Mouse (Mus musculus) hindbrain, embryonic 12.5 days (tissue): ENCODE data around the gene Serpina1a. TPM values are rescaled to one million over a fixed set of nuclear protein-coding genes. Genes with fewer than 3 reads are reported as not detected.
"Not testable (repeated sequence)": the region's sequence is repeated elsewhere in the genome, so short reads cannot be mapped to it uniquely, and the experiment has no call there.

Experiments
- ATAC-seq: fragments of 200-750 bp; cut with Nextera tagmentation; 2 replicates; pipeline ENCODE4 v1.8.0; 2017; ENCODE audit warnings: moderate TSS enrichment; ENCODE audit not compliant: low FRiP score
- H3K27ac ChIP-seq: fragments of 300-500 bp; sonication (generic); 2 replicates; pipeline ENCODE4 v1.5.1; 2016; ENCODE audit warnings: mild to moderate bottlenecking
- H3K27me3 ChIP-seq: fragments of 300-500 bp; sonication (generic); 2 replicates; pipeline ENCODE4 v1.6.1; 2016; ENCODE audit warnings: mild to moderate bottlenecking
- H3K36me3 ChIP-seq: fragments of 300-500 bp; sonication (generic); 2 replicates; pipeline ENCODE4 v1.6.1; 2016; ENCODE audit warnings: mild to moderate bottlenecking
- H3K4me1 ChIP-seq: fragments of 300-500 bp; sonication (generic); 2 replicates; pipeline ENCODE4 v1.6.1; 2016
- H3K4me2 ChIP-seq: fragments of 300-500 bp; sonication (generic); replicated peaks from 2 replicates; pipeline ENCODE4 v1.6.1; 2016; ENCODE audit warnings: mild to moderate bottlenecking
- H3K4me3 ChIP-seq: fragments of 300-500 bp; sonication (generic); 2 replicates; pipeline ENCODE4 v1.5.1; 2016; ENCODE audit warnings: mild to moderate bottlenecking
- H3K9ac ChIP-seq: fragments of 300-500 bp; sonication (generic); 2 replicates; pipeline ENCODE4 v1.6.1; 2016; ENCODE audit warnings: mild to moderate bottlenecking, moderate library complexity
- H3K9me3 ChIP-seq: fragments of 300-500 bp; sonication (generic); replicated peaks from 2 replicates; pipeline ENCODE4 v1.6.1; 2016; ENCODE audit warnings: mild to moderate bottlenecking
- WGBS: fragments of 180-500 bp; shearing (Covaris S2); methylation state at CpG from one replicate; pipeline ENCODE4 v1.1.7; 2016; 5-methylcytosine and 5-hydroxymethylcytosine counted together
- polyA plus RNA-seq: library from polyadenylated mRNA; unstranded; fragments of >200 nt; fragmentation: Nextera tagmentation; extraction: Ambion mirVana; gene quantifications from 2 replicates; pipeline ENCODE4 v1.2.1, GENCODE M21; 2016

Gene Serpina1a
- not detected in 2 replicates for polyA plus RNA-seq

GRCm38 (mm10) chr12:103863101-103863974 is at the start of gene Serpina1a:
Gene Serpina1a (minus strand): TSS chr12:103863562.
- ATAC-seq, H3K9ac ChIP-seq, H3K4me3 ChIP-seq, H3K9me3 ChIP-seq, H3K4me2 ChIP-seq, H3K27ac ChIP-seq, H3K27me3 ChIP-seq, H3K4me1 ChIP-seq, H3K36me3 ChIP-seq: not testable (repeated sequence)
- WGBS: 86% methylated on average over 9 of the region's 9 CpGs

- H3K27ac ChIP-seq, H3K36me3 ChIP-seq, H3K9ac ChIP-seq, H3K4me3 ChIP-seq, H3K4me2 ChIP-seq, ATAC-seq, H3K27me3 ChIP-seq, H3K9me3 ChIP-seq, H3K4me1 ChIP-seq: not testable (repeated sequence)
- 92% methylated on average over 11 of the region's 16 CpGs for WGBS
These were observed 45.8 kb upstream of the Serpina1a start for GRCm38 (mm10) chr12:103909181-103909580.

GRCm38 (mm10) chr12:103907746-103908145 is 44.4 kb upstream of the Serpina1a start:
- ATAC-seq, H3K9ac ChIP-seq, H3K9me3 ChIP-seq, H3K27ac ChIP-seq, H3K27me3 ChIP-seq, H3K36me3 ChIP-seq, H3K4me3 ChIP-seq, H3K4me1 ChIP-seq, H3K4me2 ChIP-seq: not testable (repeated sequence)
- WGBS: 45% methylated on average over 1 of the region's 1 CpGs

- not testable (repeated sequence) for ATAC-seq, H3K9ac ChIP-seq, H3K27me3 ChIP-seq
These were observed 41.5 kb upstream of the Serpina1a start, which contains the start of gene Serpina1c for GRCm38 (mm10) chr12:103904837-103905340. Gene Serpina1c (minus strand): TSS chr12:103904887.

GRCm38 (mm10) chr12:103901929-103902328 is 38.6 kb upstream of the Serpina1a start:
- 86% methylated on average over 3 of the region's 3 CpGs for WGBS

More at GRCm38 (mm10) chr12:103904837-103905340, 41.5 kb upstream of the Serpina1a start, which contains the start of gene Serpina1c:
- not testable (repeated sequence) for H3K4me2 ChIP-seq, H3K36me3 ChIP-seq, H3K4me1 ChIP-seq, H3K4me3 ChIP-seq, H3K27ac ChIP-seq
- WGBS: 89% methylated on average over 4 of the region's 4 CpGs
- peaks cover 16% of the 10 kb centered on the region for H3K9me3 ChIP-seq

GRCm38 (mm10) chr12:103866873-103867272 is 3.5 kb upstream of the Serpina1a start:
- H3K27ac ChIP-seq, ATAC-seq, H3K9me3 ChIP-seq, H3K36me3 ChIP-seq, H3K4me3 ChIP-seq, H3K27me3 ChIP-seq, H3K4me2 ChIP-seq, H3K9ac ChIP-seq, H3K4me1 ChIP-seq: not testable (repeated sequence)
- WGBS: 85% methylated on average over 1 of the region's 1 CpGs

More at GRCm38 (mm10) chr12:103901929-103902328, 38.6 kb upstream of the Serpina1a start:
- peaks cover 14% of the 10 kb centered on the region for H3K9me3 ChIP-seq
- ATAC-seq, H3K27ac ChIP-seq, H3K4me3 ChIP-seq, H3K4me2 ChIP-seq, H3K36me3 ChIP-seq, H3K9ac ChIP-seq, H3K27me3 ChIP-seq, H3K4me1 ChIP-seq: not testable (repeated sequence)

GRCm38 (mm10) chr12:103860976-103861375 is 2.4 kb downstream of the Serpina1a start:
- no peak overlapping the region for H3K9ac ChIP-seq
- ATAC-seq: no peak
- no peak overlapping the region for H3K4me2 ChIP-seq
- peaks cover 4% of the 10 kb centered on the region; the same call in 1 of the 2 replicates for H3K9me3 ChIP-seq
- no peaks in the 10 kb centered on the region for H3K4me1 ChIP-seq
- no peaks in the 10 kb centered on the region for H3K36me3 ChIP-seq
- no peak overlapping the region for H3K4me3 ChIP-seq
- H3K27ac ChIP-seq: no peak overlapping the region
- 82% methylated on average over 3 of the region's 3 CpGs for WGBS
- H3K27me3 ChIP-seq: no peaks in the 10 kb centered on the region

GRCm38 (mm10) chr12:103860571-103860970 is 2.8 kb downstream of the Serpina1a start:
- not testable (repeated sequence) for H3K4me1 ChIP-seq, H3K36me3 ChIP-seq, H3K4me3 ChIP-seq, H3K27me3 ChIP-seq, H3K9me3 ChIP-seq, ATAC-seq, H3K9ac ChIP-seq, H3K4me2 ChIP-seq, H3K27ac ChIP-seq
- WGBS: 82% methylated on average over 3 of the region's 4 CpGs

GRCm38 (mm10) chr12:103859584-103859983 is 3.8 kb downstream of the Serpina1a start:
- not testable (repeated sequence) for H3K4me1 ChIP-seq, H3K9ac ChIP-seq, H3K4me3 ChIP-seq, H3K27me3 ChIP-seq, H3K36me3 ChIP-seq, H3K4me2 ChIP-seq, H3K27ac ChIP-seq, ATAC-seq, H3K9me3 ChIP-seq
- WGBS: 82% methylated on average over 3 of the region's 3 CpGs

- not testable (repeated sequence) for H3K4me1 ChIP-seq, H3K27me3 ChIP-seq, H3K9ac ChIP-seq, H3K36me3 ChIP-seq, ATAC-seq, H3K4me2 ChIP-seq, H3K9me3 ChIP-seq, H3K27ac ChIP-seq, H3K4me3 ChIP-seq
- WGBS: 85% methylated on average over 2 of the region's 2 CpGs
These were observed 10.3 kb downstream of the Serpina1a start for GRCm38 (mm10) chr12:103853032-103853431.

- H3K4me3 ChIP-seq, H3K27ac ChIP-seq, H3K9ac ChIP-seq, H3K27me3 ChIP-seq, H3K4me2 ChIP-seq, H3K36me3 ChIP-seq, H3K4me1 ChIP-seq, ATAC-seq: not testable (repeated sequence)
- peaks cover 23% of the 10 kb centered on the region for H3K9me3 ChIP-seq
- WGBS: 66% methylated on average over 4 of the region's 4 CpGs
These were observed 33.1 kb downstream of the Serpina1a start, which contains the start of gene Serpina1b for GRCm38 (mm10) chr12:103830273-103830672. Gene Serpina1b (minus strand): TSS chr12:103830373.

GRCm38 (mm10) chr12:103827661-103828372 is 35.5 kb downstream of the Serpina1a start:
- peaks cover 10% of the 10 kb centered on the region for H3K9me3 ChIP-seq
- 92% methylated on average over 6 of the region's 6 CpGs for WGBS
- not testable (repeated sequence) for ATAC-seq

More at GRCm38 (mm10) chr12:103827661-103828372, 35.5 kb downstream of the Serpina1a start:
- H3K4me1 ChIP-seq, H3K4me2 ChIP-seq, H3K4me3 ChIP-seq, H3K9ac ChIP-seq, H3K27me3 ChIP-seq, H3K27ac ChIP-seq, H3K36me3 ChIP-seq: not testable (repeated sequence)
